Mouse (Mus musculus) mesoderm, embryonic 11.5 days (tissue): ENCODE results near the gene Fstl5.
"Not testable (repeated sequence)": the region's sequence is repeated elsewhere in the genome, so short reads cannot be mapped to it uniquely, and the experiment has no call there.

Source experiments
- DNase-seq: peaks from one replicate; pipeline ENCODE4 v3.0.0-alpha.2; 2012; ENCODE audit warnings: low read depth, low spot score

Gene Fstl5

DNA sequence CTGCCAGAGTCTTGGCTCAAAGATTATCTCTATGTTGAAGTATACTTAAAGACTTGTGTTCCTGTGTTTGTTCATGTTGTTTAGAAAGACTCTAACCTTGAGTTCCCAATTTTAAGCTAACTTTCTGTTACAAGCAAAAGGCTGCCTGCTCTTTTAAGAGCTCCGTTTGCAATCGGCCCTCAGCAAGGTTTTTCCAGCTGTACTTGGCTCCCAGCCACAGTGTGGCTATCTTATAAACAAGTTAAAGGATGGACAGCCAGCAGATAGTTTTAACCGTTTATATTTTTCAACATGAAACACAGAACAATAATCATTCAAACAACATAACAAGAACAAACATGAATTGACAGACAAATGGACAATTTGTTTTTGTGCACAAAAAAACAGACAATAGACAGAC is 433.8 kb downstream of the Fstl5 start:
- DNase-seq: not testable (repeated sequence)

DNA sequence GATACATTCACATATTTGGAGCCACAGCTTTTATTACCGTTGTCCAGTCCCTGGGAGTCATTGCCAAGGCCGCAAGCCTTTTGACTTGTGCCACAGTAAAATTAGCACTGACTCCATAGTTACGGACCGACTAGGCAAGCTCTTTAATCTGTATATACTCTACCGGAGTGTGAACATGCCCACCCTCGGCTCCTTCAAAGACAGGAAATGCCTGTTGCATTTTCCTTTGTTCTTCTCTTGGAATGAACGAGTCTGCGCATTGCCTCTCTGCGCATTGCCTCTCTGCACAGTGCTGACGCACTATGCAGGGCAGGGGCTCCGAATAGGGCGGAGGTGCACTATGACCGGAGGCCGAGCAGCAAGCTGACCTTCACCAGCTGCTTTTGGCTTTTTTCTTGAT is 434.7 kb downstream of the Fstl5 start:
- no peak for DNase-seq

DNA sequence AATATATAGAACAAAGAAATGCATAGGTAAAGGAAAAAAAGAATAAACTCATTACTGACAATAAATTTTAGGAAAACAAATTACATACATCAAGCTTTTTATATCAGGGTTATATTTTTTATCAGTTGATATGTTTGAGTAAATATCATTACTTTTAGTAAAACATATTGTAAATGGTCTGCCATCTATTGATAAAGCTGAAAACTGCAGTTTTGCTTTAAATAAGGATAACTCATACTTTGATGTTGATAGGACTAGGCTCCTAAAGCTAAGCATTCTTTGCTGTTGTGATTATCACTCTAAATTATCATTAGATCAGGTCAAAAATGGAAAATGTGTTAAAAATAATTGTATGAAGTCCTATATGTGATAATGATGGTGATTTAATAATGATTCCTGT is 493.3 kb downstream of the Fstl5 start:
- no peak for DNase-seq

DNA sequence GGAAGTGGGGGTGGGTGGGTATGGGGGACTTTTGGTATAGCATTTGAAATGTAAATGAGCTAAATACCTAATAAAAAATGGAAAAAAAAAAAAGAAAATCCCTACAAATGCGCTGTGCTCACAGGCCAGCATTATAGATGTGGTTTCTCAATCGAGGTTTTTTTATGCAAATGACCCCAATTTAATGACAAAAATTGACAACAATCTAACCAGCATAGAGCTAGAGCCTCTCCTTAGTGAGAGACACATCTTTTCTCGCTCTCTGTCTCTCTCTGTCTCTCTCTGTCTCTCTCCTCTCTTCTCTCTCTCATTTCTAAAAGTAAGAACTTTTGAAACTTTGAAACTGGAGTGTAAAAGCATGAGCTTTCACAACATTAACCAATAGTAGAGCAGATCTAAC is 498.4 kb downstream of the Fstl5 start:
- DNase-seq: no peak

DNA sequence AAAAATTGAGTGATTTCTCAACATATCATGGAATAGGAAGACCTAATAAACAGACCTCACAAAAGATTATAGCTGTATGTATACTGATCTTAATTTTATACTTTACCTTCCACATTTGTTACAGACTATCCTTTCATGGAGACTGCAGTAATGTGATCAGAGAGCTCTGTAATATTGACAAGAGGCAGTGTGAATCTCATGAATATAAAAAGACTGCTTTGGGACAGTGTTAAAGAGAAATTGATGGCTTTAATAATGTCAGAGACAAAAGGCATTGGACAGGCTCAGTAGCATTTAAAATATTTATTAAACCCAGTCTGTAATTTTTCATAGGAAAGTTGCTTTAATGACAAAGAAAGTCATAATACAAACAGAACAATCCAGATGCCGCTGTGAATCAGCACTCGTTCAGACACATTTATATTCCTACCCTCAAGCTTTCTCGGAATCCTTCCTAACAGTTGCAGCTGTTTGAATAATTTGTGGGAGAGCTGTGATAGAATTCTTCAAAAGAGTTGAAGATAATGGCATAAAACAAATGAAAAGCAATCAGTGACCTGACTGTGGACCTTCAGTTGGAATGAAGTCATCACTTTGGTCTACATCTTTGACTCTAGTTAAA is 499.0 kb downstream of the Fstl5 start:
- no peak for DNase-seq

DNA sequence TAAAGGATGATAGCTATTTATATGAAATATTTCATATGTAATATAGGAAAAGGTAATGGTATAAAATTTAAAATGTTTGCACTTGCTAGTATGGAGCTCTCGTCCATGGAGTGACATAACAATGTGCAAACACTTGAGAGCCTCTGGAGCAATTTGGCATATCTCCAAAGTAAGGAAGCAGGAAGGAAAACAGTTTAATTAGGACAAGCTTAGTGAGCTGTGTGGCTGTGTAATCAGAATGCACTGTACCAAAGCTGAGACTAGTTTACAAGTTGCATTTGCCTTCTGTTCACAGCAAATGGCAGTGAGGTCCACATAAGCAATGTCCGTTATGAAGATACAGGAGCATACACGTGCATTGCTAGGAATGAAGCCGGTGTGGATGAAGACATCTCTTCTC is 519.1 kb downstream of the Fstl5 start:
- no peak for DNase-seq

DNA sequence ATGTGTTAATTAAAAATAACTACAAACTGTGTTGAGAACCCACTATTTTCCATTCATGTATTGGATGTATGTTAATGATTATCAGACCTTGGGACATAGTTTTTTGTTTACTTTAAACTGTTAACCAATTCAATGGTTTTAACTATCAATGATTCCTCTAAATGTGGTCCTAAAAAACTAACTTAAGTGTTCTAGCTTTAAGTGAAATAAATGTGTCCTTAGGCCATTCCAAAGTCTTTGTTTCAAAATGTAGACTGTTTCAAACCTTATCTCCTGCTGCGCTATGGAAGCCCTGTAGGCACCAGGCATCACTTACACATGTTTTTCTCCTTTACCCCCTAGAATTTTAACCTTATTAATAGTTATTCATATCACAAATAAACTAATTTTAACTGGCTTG is 546.0 kb downstream of the Fstl5 start:
- DNase-seq: no peak

DNA sequence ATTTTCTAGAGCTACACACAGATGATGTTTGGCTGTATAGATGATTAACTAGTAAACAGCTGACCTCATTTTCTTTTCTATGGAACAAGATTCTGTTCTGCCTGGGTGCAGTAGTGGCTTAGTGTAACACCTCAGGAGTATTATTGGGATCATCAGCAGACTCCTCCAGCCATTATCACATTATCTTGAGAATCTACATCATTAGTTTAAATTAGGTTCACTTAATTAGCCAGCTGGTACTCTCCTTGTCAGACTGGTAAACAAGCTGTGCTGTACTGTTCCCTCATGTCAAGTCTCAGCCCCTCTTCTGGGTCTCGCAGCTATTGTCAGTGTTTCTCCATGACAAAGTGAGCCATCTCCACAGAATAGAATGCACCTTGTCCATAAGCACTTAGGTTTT is 580.2 kb downstream of the Fstl5 start:
- DNase-seq: no peak

DNA sequence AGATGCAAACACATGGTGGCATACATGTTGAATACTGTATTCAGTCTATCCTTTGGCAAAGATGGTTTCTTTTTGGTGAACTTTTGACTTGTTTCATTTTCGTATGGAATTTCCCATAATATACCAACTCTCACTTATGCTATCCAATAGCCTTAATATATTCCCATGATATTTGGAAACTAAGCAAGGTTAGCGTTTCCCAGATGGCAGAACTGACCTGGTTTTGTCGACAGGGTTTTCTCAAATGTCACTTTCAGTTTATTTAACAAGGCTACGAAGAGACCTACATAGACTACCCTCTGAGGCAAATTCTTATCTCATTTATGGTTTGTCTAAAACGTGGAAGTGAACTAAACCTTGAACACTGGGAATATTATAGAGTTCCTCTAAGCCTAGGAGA is 596.8 kb downstream of the Fstl5 start:
- DNase-seq: no peak

DNA sequence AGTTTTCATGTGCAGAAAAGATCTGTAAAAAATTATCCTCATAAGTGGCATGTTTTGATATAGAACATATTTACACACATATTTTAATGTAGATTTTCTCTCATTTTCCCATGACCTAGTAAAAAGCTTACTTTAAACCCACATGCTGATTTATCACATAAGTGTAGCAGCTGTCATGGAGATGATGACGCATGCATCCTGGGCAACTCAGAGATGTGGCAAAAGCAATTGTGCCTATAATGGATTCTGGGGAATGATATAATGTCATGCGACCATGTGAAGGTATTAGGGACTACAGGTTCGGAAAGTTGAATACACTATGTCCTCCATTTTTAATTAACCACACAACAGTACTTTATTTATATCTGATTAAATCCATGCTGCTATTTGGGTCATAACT is 601.9 kb downstream of the Fstl5 start:
- no peak for DNase-seq

DNA sequence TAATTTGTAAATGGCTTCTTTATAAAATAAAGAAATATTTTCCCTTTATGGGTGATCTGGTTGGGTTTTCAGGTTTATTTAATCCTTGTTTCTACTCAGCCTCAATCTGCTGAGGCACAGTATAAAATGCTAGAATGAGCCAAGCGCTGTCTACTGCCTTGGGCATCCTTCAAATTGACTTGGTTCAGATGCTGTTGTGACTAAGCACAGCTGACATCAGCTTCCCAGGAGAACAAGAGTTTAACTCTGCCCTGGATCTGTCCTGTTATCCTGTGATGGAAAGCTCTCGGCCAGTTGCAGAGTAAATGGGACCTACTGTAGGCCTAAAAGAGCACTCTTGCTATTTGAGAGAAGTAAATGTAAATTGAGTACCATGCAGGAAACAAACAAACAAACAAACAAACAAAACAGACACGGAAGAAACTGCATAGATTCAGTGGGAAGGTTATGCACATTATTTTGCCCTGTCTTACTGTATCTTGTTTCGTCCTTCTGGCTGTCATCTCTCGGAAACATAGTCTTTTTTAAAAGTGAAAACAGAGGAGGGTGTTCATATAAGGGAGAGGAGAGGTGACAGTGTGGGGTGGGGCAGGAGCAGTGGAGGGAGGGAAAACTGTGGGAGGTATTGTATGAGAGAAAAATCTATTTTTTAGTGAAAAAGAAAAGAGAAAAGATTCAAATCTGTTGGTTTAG is 605.9 kb downstream of the Fstl5 start:
- DNase-seq: no peak

DNA sequence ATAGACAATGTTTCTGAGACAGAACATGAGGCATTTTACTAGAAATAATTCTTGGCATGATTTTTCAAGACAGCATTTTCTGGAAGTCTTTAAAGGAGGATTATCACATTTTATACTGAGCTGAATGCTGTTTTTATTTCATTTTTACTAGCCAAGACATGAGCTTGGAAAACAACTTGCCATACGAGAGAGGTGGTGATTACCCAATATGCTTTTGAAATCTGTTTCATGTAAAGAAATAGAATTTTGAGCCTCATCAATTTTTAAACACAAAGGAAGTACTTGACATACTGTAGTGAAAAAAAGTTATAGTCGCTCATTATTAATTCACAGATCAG is 606.4 kb downstream of the Fstl5 start:
- no peak for DNase-seq

DNA sequence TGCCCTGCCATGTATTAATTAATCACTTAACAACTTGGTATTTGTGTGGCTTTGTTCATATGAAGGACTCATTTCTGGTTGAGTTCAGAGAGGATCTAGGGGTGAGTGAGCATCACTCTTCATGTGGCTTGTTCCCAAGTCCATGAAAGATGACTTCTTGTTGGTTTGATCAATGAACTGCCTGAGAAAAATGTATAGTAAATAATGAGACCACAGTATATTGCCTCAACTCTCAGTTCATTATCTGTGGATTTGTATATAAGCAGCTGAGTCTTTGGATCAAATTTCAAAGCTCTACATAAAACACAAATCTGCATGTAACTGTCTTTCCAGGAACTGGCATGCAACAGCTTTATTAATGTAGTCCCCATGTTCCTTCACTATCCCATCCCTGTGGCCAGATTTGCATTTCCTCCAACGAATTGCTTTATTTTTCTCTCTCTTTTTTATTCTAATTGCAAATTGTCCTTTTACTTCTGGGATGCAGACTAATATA is 623.1 kb downstream of the Fstl5 start:
- no peak for DNase-seq

DNA sequence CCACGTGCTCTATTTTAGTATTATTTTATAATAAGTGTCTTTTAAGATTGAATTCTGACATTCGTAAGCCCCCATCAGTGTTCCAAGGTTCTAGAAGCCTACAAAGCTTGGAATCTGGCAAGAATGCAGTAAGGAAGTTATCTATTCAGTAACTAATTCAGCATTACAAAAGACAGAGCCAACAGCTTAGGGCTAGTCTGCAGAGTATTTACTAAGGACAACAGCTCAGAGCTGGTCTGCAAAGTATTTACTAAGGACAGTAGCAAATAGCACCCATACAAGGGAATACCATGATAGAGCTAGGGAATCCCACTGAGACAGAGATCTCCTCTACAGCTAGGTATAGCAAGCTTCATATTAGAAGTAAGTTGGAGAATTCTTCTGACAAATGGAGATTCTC is 665.2 kb downstream of the Fstl5 start:
- DNase-seq: no peak
